Mouse (Mus musculus) kidney, adult 9 months (tissue): ENCODE measurements around the gene Vegfc.

Source experiments
- DNase-seq: peaks from one replicate; pipeline ENCODE4 v3.0.0; 2022

The Vegfc gene

DNA sequence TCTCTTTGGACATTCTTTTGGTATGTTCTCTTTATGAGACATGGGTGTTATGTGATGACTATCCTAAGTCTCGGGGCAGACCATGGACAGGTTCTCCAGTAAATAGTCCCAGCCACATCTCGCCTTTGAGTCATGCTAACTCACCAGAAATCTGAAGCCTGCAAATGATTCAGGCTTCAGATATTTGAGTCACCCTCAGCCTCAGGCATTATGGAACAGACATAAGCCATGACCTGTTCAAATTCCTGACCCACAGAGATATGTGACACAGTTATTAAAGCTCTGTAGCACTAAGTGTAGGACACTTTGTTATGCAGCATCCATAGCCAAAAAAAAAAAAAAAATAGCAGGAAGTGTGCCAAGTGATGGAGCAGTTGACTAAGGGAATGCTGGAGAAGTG, 138.8 kb downstream of the Vegfc start:
- no peak for DNase-seq

DNA sequence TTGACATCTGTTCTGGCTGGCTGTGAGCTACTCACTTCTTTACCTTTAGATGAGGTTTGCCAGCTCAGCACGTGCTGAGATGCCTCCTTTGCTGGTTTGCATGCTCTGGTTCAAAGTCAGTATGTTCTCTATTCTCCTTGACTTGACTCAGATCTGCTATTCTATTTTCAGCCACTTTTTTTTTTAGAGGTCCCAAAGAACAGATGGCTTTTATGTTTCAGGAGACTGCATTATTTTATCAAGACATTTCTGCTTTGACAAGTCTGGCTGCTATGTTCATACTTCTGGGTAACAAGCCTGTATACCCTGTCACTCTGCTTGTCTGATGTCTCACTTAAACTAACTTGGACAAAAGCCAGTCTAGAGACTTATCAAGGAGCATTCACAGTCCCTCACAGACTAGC, 151.4 kb downstream of the Vegfc start:
- no peak for DNase-seq

GRCm38 (mm10) chr8:54230638-54231037, 153.2 kb downstream of the Vegfc start:
- DNase-seq = no peak

DNA sequence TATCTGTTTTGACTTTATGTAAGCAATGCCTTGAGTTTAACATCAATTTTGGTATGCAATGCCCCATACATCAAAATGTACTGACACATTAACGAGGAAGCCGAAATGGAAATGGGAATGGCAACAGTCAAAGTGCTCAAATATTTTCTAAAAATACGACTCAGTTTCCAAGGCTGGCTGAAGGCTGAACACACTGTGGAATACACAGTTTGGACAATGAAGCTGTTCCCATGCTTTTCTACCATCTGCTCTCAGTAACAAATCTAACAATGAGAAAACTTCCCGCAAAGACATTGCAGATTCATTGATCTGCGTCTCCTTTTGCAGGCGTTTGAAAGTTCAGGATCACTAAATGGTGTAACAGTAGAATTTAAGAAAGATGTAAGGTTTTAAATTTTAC, 155.9 kb downstream of the Vegfc start:
- no peak for DNase-seq
